Mouse (Mus musculus): ENCODE measurements around the gene Ppp1r16b. TPM values are rescaled to one million over a fixed set of nuclear protein-coding genes. Genes with fewer than 3 reads are reported as not detected.

Ppp1r16b gene
- total and polyA plus RNA-seq, 3 experiments, result under 0.01 to 0.67 TPM; not detected in 1

DNA sequence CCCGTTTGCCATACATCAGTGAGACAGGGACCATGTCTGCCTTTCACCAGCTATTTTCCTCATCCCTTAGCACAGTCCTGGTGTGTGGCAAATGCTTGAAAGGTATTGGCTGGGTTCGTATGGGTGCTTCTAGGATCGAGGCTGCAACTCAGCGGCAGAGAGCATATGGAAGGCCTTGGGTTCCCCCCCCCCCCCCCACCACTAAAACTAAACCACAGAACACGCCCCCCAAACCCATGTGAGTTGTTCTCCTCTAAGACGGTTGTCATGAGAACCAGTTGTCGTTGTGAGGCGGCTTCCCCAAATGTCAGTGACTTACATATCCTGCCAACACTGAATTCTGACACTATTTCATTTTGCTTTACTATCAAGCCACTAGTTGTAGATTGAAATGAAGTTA, 24.9 kb downstream of the Ppp1r16b start:
- Histone ChIP-seq H3K4me1 (ENCODE audit: control insufficient read depth in 1 of 2, insufficient read depth in 2 of 2, low read length in 2 of 2) (no peaks in the 10 kb centered on the region), H3K9ac (ENCODE audit: control insufficient read depth, low read depth, low read length, poor library complexity, severe bottlenecking) (no peak overlapping the region), H3K9me3 (replicated peaks; ENCODE audit: insufficient read depth, low read length) (no peaks in the 10 kb centered on the region), H3K27ac (ENCODE audit: control insufficient read depth, low read depth, low read length) (no peak overlapping the region), H3K79me2 (ENCODE audit: control insufficient read depth, insufficient read depth, low read length, poor library complexity) (no peaks in the 10 kb centered on the region), H3K4me3 (ENCODE audit: control insufficient read depth in 1 of 2, insufficient read depth in 1 of 2, low read depth in 2 of 2, low read length in 2 of 2) (no peak overlapping the region), H3K27me3 (ENCODE audit: control insufficient read depth in 1 of 2, insufficient read depth in 2 of 2, low read length in 2 of 2) (peaks cover 0 to 10% of the 10 kb centered on the region in 2 experiments), H3K36me3 (ENCODE audit: control insufficient read depth in 1 of 2, insufficient read depth in 2 of 2, low read length in 2 of 2) (no peaks in the 10 kb centered on the region)
- no peak for DNase-seq (ENCODE audit: low read depth, low spot score)
- TF ChIP-seq ZKSCAN1 (IDR thresholded peaks at IDR 0.05; ENCODE audit: low read depth, low read length) (no peak), POLR2AphosphoS2 (IDR thresholded peaks at IDR 0.05; ENCODE audit: low read length) (no peak), MXI1 (IDR thresholded peaks at IDR 0.05; ENCODE audit: low read depth, low read length) (no peak), NRF1 (IDR thresholded peaks at IDR 0.05; ENCODE audit: insufficient read depth, low read depth, low read length, poor library complexity, severe bottlenecking) (no peak), GABPA (IDR thresholded peaks at IDR 0.05; ENCODE audit: low read depth, low read length) (no peak), MAZ (IDR thresholded peaks at IDR 0.05; ENCODE audit: low read depth, low read length) (no peak), ETS1 (IDR thresholded peaks at IDR 0.05; ENCODE audit: low read depth, low read length) (no peak), E2F4 (IDR thresholded peaks at IDR 0.05; ENCODE audit: borderline replicate concordance, low read depth, low read length) (no peak), MAFK (IDR thresholded peaks at IDR 0.05; ENCODE audit: borderline replicate concordance, low read depth, low read length) (no peak), EP300 (IDR thresholded peaks at IDR 0.05; ENCODE audit: low read depth in 1 of 2, low read length in 2 of 2) (no peak), SMC3 (IDR thresholded peaks at IDR 0.05; ENCODE audit: low read depth, low read length) (no peak), MYB (IDR thresholded peaks at IDR 0.05; ENCODE audit: low read depth, low read length) (no peak), ZMIZ1 (IDR thresholded peaks at IDR 0.05; ENCODE audit: low read depth, low read length) (no peak), NELFE (IDR thresholded peaks at IDR 0.05; ENCODE audit: low read depth, low read length) (no peak)

DNA sequence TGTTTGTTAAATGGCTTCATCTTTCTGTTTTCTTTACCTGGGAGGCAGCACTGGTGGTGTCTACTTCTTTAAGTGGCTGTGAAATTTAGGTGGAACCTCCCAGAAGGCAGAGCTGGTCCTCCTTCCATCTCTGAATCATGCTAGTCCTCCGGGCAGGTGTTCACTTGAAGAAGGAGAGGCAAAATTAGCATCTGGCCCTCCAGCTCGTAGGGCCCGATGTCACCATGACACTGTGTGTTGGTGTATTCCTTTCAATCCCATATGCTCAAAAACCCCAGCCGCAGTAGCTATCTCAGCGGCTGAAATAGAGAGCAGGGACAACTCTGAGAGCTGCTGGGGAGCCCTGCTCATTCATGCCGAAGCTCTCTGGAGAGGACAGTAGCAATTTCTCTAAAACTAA, 27.0 kb downstream of the Ppp1r16b start:
- Histone ChIP-seq H3K4me1 (ENCODE audit: control insufficient read depth in 1 of 2, insufficient read depth in 2 of 2, low read length in 2 of 2) (no peaks in the 10 kb centered on the region), H3K36me3 (ENCODE audit: control insufficient read depth in 1 of 2, insufficient read depth in 2 of 2, low read length in 2 of 2) (no peaks in the 10 kb centered on the region), H3K27me3 (ENCODE audit: control insufficient read depth in 1 of 2, insufficient read depth in 2 of 2, low read length in 2 of 2) (peaks cover 0 to 10% of the 10 kb centered on the region in 2 experiments), H3K79me2 (ENCODE audit: control insufficient read depth, insufficient read depth, low read length, poor library complexity) (no peaks in the 10 kb centered on the region), H3K27ac (ENCODE audit: control insufficient read depth, low read depth, low read length) (no peak overlapping the region), H3K4me3 (ENCODE audit: control insufficient read depth in 1 of 2, insufficient read depth in 1 of 2, low read depth in 2 of 2, low read length in 2 of 2) (no peak overlapping the region), H3K9me3 (replicated peaks; ENCODE audit: insufficient read depth, low read length) (no peaks in the 10 kb centered on the region), H3K9ac (ENCODE audit: control insufficient read depth, low read depth, low read length, poor library complexity, severe bottlenecking) (no peak overlapping the region)
- DNase-seq (ENCODE audit: low read depth, low spot score), result no peak
- TF ChIP-seq ZNF384 (IDR thresholded peaks at IDR 0.05; ENCODE audit: low read depth, low read length) (no peak), SMC3 (IDR thresholded peaks at IDR 0.05; ENCODE audit: low read depth, low read length) (no peak), NRF1 (IDR thresholded peaks at IDR 0.05; ENCODE audit: insufficient read depth, low read depth, low read length, poor library complexity, severe bottlenecking) (no peak), MAX (IDR thresholded peaks at IDR 0.05; ENCODE audit: low read length) (no peak)
